Mouse (Mus musculus) C2C12 (cell line): Measurements from ENCODE around the gene Kank1. TPM values are rescaled to one million over a fixed set of nuclear protein-coding genes. Genes with fewer than 3 reads are reported as not detected.
A peak's percentile ranks its signal among the peaks of the same experiment; 100 is the strongest.

Experiments used
- H3K27me3 ChIP-seq: one replicate; pipeline ENCODE4 v1.6.1; 2011; ENCODE audit not compliant: control insufficient read depth, insufficient read depth, insufficient read length
- H3K36me3 ChIP-seq: one replicate; pipeline ENCODE4 v1.6.1; 2011; ENCODE audit not compliant: control insufficient read depth, insufficient read depth
- H3K4me3 ChIP-seq: one replicate; pipeline ENCODE4 v1.5.1; 2011; ENCODE audit warnings: mild to moderate bottlenecking, control low read depth; ENCODE audit not compliant: poor library complexity, insufficient read depth, severe bottlenecking
- H3K79me2 ChIP-seq: one replicate; pipeline ENCODE4 v1.6.1; 2011; ENCODE audit not compliant: control insufficient read depth, insufficient read depth
- H3K79me3 ChIP-seq: one replicate; pipeline ENCODE4 v1.6.1; 2011; ENCODE audit warnings: low read depth, control low read depth
- H3ac ChIP-seq: one replicate; pipeline ENCODE3; 2011; ENCODE audit warnings: low read depth; ENCODE audit not compliant: control insufficient read depth, insufficient read length
- CEBPB ChIP-seq: IDR thresholded peaks from one replicate; pipeline ENCODE4 v1.6.1; 2011; ENCODE audit warnings: low read depth, mild to moderate bottlenecking, control low read depth, moderate library complexity
- CTCF ChIP-seq: IDR thresholded peaks from one replicate; pipeline ENCODE4 v1.5.1; 2011; ENCODE audit not compliant: control insufficient read depth, insufficient read depth, insufficient read length
- FOSL1 ChIP-seq: IDR thresholded peaks from one replicate; pipeline ENCODE4 v1.8.0; 2011; ENCODE audit warnings: mild to moderate bottlenecking, low read length; ENCODE audit not compliant: poor library complexity, insufficient read depth, severe bottlenecking
- MAX ChIP-seq: IDR thresholded peaks from one replicate; pipeline ENCODE4 v1.6.1; 2011; ENCODE audit warnings: mild to moderate bottlenecking, control low read depth
- MYOD1 ChIP-seq: IDR thresholded peaks from one replicate; pipeline ENCODE4 v1.6.1; 2011; ENCODE audit warnings: low read depth; ENCODE audit not compliant: control insufficient read depth, insufficient read length
- MYOG ChIP-seq: IDR thresholded peaks from one replicate; pipeline ENCODE4 v1.6.1; 2011; ENCODE audit not compliant: control insufficient read depth, insufficient read length; ENCODE audit errors: extremely low read depth
- USF1 ChIP-seq: IDR thresholded peaks from one replicate; pipeline ENCODE4 v1.6.1; 2011; ENCODE audit warnings: low read depth, mild to moderate bottlenecking, control low read depth, moderate library complexity
- polyA plus RNA-seq: library from polyadenylated mRNA; unstranded; fragments of >200 nt; fragmentation: generic; extraction: Trizol; gene quantifications from one replicate; pipeline ENCODE4 v1.2.1, GENCODE M21; 2012; ENCODE audit warnings: missing spikeins

The Kank1 gene
- polyA plus RNA-seq, 1 experiment: 0.49 TPM

DNA sequence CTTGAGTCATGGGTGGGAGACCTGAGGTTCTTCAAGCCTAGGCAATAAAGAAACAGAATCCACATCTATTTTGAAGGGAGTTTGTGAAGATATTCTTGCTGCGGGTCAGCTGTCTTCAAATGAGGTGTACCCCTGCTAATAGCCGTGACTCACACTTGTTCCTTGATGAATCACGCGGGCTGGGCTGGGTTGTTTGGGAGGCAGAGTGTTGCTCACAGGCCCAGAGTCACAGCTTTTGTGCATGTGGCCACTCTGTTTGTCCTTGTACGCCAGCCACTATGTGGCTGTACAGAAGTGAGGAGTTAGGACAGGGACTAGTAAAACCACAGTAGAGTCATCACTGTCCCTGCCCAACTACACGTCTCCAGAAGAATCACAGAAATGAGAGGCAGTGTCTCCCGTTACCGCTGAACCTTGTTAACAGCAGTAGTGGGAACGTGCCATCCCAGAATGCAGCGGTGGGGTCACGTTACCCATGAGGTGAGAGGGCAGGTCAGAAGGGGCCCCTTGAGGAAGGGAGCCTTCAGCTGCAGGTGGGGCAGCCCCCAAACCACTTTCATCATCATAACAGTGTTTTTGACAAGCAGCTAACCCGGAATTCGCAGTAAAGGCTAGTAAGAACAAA is 191.7 kb downstream of the Kank1 start:
- Histone ChIP-seq H3K27me3 (no peaks in the 10 kb centered on the region), H3K36me3 (no peaks in the 10 kb centered on the region)

DNA sequence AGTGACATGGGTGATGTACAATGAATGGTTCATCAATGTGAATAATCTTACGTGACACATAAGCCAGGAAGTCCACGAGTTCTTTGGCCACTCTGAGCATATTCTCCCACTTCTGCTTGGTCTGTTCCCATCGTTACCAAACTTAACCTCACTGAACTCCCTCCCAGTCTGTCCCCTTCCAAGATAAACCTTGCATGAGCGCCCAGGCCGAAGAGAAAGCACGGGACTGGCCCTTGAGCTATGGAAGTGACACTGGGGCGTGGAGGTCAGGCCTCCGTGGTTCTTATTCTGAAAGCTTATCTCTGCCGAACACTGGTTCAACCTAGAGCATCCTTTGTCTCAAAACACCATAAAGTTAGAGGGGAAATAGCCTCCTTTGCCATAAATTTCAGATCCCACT is 194.7 kb downstream of the Kank1 start:
- Histone ChIP-seq H3K79me3 (no peaks in the 10 kb centered on the region), H3K79me2 (no peaks in the 10 kb centered on the region), H3K4me3 (no peak overlapping the region), H3K27me3 (no peaks in the 10 kb centered on the region), H3ac (no peak overlapping the region), H3K36me3 (no peaks in the 10 kb centered on the region)
- no peak for TF ChIP-seq FOSL1
- TF ChIP-seq MYOG: no peak
- TF ChIP-seq CEBPB: no peak
- TF ChIP-seq CTCF: no peak
- no peak for TF ChIP-seq MYOD1
- TF ChIP-seq MAX: no peak
- TF ChIP-seq USF1: no peak

More for the DNA sequence above, 191.7 kb downstream of the Kank1 start:
- H3ac ChIP-seq: no peak overlapping the region
- H3K79me3 ChIP-seq: no peaks in the 10 kb centered on the region
- H3K4me3 ChIP-seq: no peak overlapping the region
- TF ChIP-seq FOSL1 (peak; percentile 87), MAX (peak; percentile 92), MYOG (no peak), CTCF (no peak), MYOD1 (peak; percentile 79), CEBPB (no peak), USF1 (peak; percentile 41)
- H3K79me2 ChIP-seq: no peaks in the 10 kb centered on the region

GRCm38 (mm10) chr19:25431909-25432308 is 195.1 kb downstream of the Kank1 start:
- Histone ChIP-seq H3K36me3 (no peaks in the 10 kb centered on the region), H3K79me3 (no peaks in the 10 kb centered on the region), H3ac (no peak overlapping the region), H3K4me3 (no peak overlapping the region), H3K79me2 (no peaks in the 10 kb centered on the region), H3K27me3 (no peaks in the 10 kb centered on the region)
- TF ChIP-seq USF1 (no peak), MYOD1 (no peak), MYOG (no peak), CTCF (no peak)

- Histone ChIP-seq H3K4me3 (no peak overlapping the region), H3K79me2 (no peaks in the 10 kb centered on the region), H3K36me3 (no peaks in the 10 kb centered on the region), H3K27me3 (no peaks in the 10 kb centered on the region), H3ac (no peak overlapping the region), H3K79me3 (no peaks in the 10 kb centered on the region)
- TF ChIP-seq MAX (no peak), CEBPB (no peak), MYOG (no peak), CTCF (no peak), USF1 (no peak), MYOD1 (no peak), FOSL1 (no peak)
Measured at GRCm38 (mm10) chr19:25433169-25433690, 196.5 kb downstream of the Kank1 start.

- no peak overlapping the region for H3K4me3 ChIP-seq
- H3K36me3 ChIP-seq: no peaks in the 10 kb centered on the region
Measured at GRCm38 (mm10) chr19:25434345-25434744, 197.6 kb downstream of the Kank1 start.

GRCm38 (mm10) chr19:25434795-25435194 is 198.0 kb downstream of the Kank1 start:
- TF ChIP-seq MYOD1: no peak
- TF ChIP-seq FOSL1: no peak
- TF ChIP-seq MAX: no peak
- TF ChIP-seq CTCF: no peak
- no peak for TF ChIP-seq CEBPB
- no peak for TF ChIP-seq MYOG
- no peak overlapping the region for H3ac ChIP-seq
- H3K36me3 ChIP-seq: no peaks in the 10 kb centered on the region
- H3K4me3 ChIP-seq: no peak overlapping the region
- no peaks in the 10 kb centered on the region for H3K79me2 ChIP-seq
- no peaks in the 10 kb centered on the region for H3K27me3 ChIP-seq
- H3K79me3 ChIP-seq: no peaks in the 10 kb centered on the region

More at GRCm38 (mm10) chr19:25434345-25434744, 197.6 kb downstream of the Kank1 start:
- TF ChIP-seq MAX (no peak), FOSL1 (no peak), MYOD1 (no peak), USF1 (no peak), CEBPB (no peak)
- H3K27me3 ChIP-seq: no peaks in the 10 kb centered on the region
- no peaks in the 10 kb centered on the region for H3K79me3 ChIP-seq
- no peak overlapping the region for H3ac ChIP-seq
- no peaks in the 10 kb centered on the region for H3K79me2 ChIP-seq
